Mouse (Mus musculus) MEL (cell line): Measurements from ENCODE around the gene Car12. TPM values are rescaled to one million over a fixed set of nuclear protein-coding genes. Genes with fewer than 3 reads are reported as not detected.

Source experiments
- DNase-seq: peaks from one replicate; pipeline ENCODE4 v3.0.0; 2011; ENCODE audit warnings: low read depth, low spot score
- H3K27ac ChIP-seq: 2 replicates; pipeline ENCODE4 v1.5.1; 2012; ENCODE audit warnings: low read depth, mild to moderate bottlenecking, control low read depth, low read length, moderate library complexity; ENCODE audit not compliant: control insufficient read depth
- H3K27me3 ChIP-seq, 2 experiments: fragments of 150-350 bp in 1 of 2; sonication (generic) in 1 of 2; 2 replicates each; pipeline ENCODE4 v1.6.1; 2012; ENCODE audit warnings: low read length in 2 of 2, mild to moderate bottlenecking in 2 of 2, improper control_type of control experiment in 1 of 2, moderate library complexity in 1 of 2; ENCODE audit not compliant: insufficient read depth in 2 of 2, control insufficient read depth in 1 of 2
- H3K36me3 ChIP-seq, 2 experiments: 2 replicates each; pipeline ENCODE4 v1.6.1; 2012 to 2014; ENCODE audit warnings: low read length in 2 of 2, improper control_type of control experiment in 1 of 2, inconsistent platforms in 1 of 2, mild to moderate bottlenecking in 1 of 2; ENCODE audit not compliant: insufficient read depth in 2 of 2, control insufficient read depth in 1 of 2
- H3K4me1 ChIP-seq, 2 experiments: fragments of 150-350 bp in 1 of 2; sonication (generic) in 1 of 2; 2 replicates each; pipeline ENCODE4 v1.6.1; 2012; ENCODE audit warnings: low read length in 2 of 2, improper control_type of control experiment in 1 of 2, mild to moderate bottlenecking in 1 of 2; ENCODE audit not compliant: insufficient read depth in 2 of 2, control insufficient read depth in 1 of 2
- H3K4me3 ChIP-seq, 2 experiments: fragments of 150-350 bp in 1 of 2; sonication (generic) in 1 of 2; 2 replicates each; pipeline ENCODE4 v1.5.1; 2012; ENCODE audit warnings: low read depth in 2 of 2, low read length in 2 of 2, mild to moderate bottlenecking in 2 of 2, moderate library complexity in 2 of 2, control low read depth in 1 of 2, improper control_type of control experiment in 1 of 2; ENCODE audit not compliant: control insufficient read depth in 1 of 2, insufficient read depth in 1 of 2
- H3K79me2 ChIP-seq: 2 replicates; pipeline ENCODE4 v1.6.1; 2012; ENCODE audit warnings: mild to moderate bottlenecking, low read length, moderate library complexity; ENCODE audit not compliant: control insufficient read depth, poor library complexity, insufficient read depth
- H3K9ac ChIP-seq: 2 replicates; pipeline ENCODE4 v1.6.1; 2012; ENCODE audit warnings: low read depth, mild to moderate bottlenecking, control low read depth, low read length, moderate library complexity; ENCODE audit not compliant: control insufficient read depth, poor library complexity, severe bottlenecking
- H3K9me3 ChIP-seq: fragments of 150-350 bp; sonication (generic); replicated peaks from 2 replicates; pipeline ENCODE4 v1.6.1; 2012; ENCODE audit warnings: mild to moderate bottlenecking, low read length, improper control_type of control experiment, moderate library complexity; ENCODE audit not compliant: insufficient read depth
- CHD2 ChIP-seq: IDR thresholded peaks from 2 replicates; pipeline ENCODE4 v1.6.1; 2011; ENCODE audit warnings: low read length, improper control_type of control experiment
- E2F4 ChIP-seq: IDR thresholded peaks from 2 replicates; pipeline ENCODE4 v1.6.1; 2011; ENCODE audit warnings: low read depth, low read length, improper control_type of control experiment, borderline replicate concordance
- ELF1 ChIP-seq: IDR thresholded peaks from 2 replicates; pipeline ENCODE4 v1.6.1; 2014; ENCODE audit warnings: low read depth, mild to moderate bottlenecking, inconsistent platforms, low read length, improper control_type of control experiment, moderate library complexity
- GABPA ChIP-seq: IDR thresholded peaks from 2 replicates; pipeline ENCODE4 v1.6.1; 2012; ENCODE audit warnings: low read depth, mild to moderate bottlenecking, inconsistent platforms, low read length, improper control_type of control experiment, moderate library complexity
- MAFK ChIP-seq: IDR thresholded peaks from 2 replicates; pipeline ENCODE4 v1.6.1; 2011; ENCODE audit warnings: low read depth, mild to moderate bottlenecking, low read length, improper control_type of control experiment, borderline replicate concordance
- MYB ChIP-seq: IDR thresholded peaks from 2 replicates; pipeline ENCODE4 v1.6.1; 2011; ENCODE audit warnings: mild to moderate bottlenecking, low read depth, low read length, improper control_type of control experiment
- MYC ChIP-seq: IDR thresholded peaks from 2 replicates; pipeline ENCODE4 v1.6.1; 2011; ENCODE audit warnings: low read depth, mild to moderate bottlenecking, low read length, improper control_type of control experiment, moderate library complexity
- POLR2A ChIP-seq, 2 experiments: IDR thresholded peaks; 2 replicates each; pipeline ENCODE4 v1.6.1; 2011 to 2012; ENCODE audit warnings: low read length in 2 of 2, mild to moderate bottlenecking in 2 of 2, control low read depth in 1 of 2, improper control_type of control experiment in 1 of 2, low read depth in 1 of 2, moderate library complexity in 1 of 2; ENCODE audit not compliant: control insufficient read depth in 1 of 2, insufficient read depth in 1 of 2, poor library complexity in 1 of 2
- RCOR1 ChIP-seq: IDR thresholded peaks from 2 replicates; pipeline ENCODE4 v1.6.1; 2012; ENCODE audit warnings: low read depth, mild to moderate bottlenecking, inconsistent platforms, low read length, improper control_type of control experiment
- SIN3A ChIP-seq: IDR thresholded peaks from 2 replicates; pipeline ENCODE4 v1.6.1; 2012; ENCODE audit warnings: low read length, improper control_type of control experiment, inconsistent platforms
- TBP ChIP-seq: IDR thresholded peaks from 2 replicates; pipeline ENCODE4 v1.8.0; 2011; ENCODE audit warnings: low read depth, low read length, improper control_type of control experiment
- TCF12 ChIP-seq: IDR thresholded peaks from 2 replicates; pipeline ENCODE4 v1.6.1; 2014; ENCODE audit warnings: low read depth, mild to moderate bottlenecking, inconsistent platforms, low read length, improper control_type of control experiment, moderate library complexity
- UBTF ChIP-seq: IDR thresholded peaks from 2 replicates; pipeline ENCODE4 v1.6.1; 2012; ENCODE audit warnings: low read depth, mild to moderate bottlenecking, inconsistent platforms, low read length, improper control_type of control experiment, moderate library complexity, borderline replicate concordance; ENCODE audit not compliant: insufficient read depth
- ZC3H11A ChIP-seq: IDR thresholded peaks from 2 replicates; pipeline ENCODE4 v1.6.1; 2012; ENCODE audit warnings: low read depth, mild to moderate bottlenecking, inconsistent platforms, low read length, improper control_type of control experiment
- ZKSCAN1 ChIP-seq: IDR thresholded peaks from 2 replicates; pipeline ENCODE4 v1.6.1; 2012; ENCODE audit warnings: low read depth, mild to moderate bottlenecking, inconsistent platforms, low read length, improper control_type of control experiment, moderate library complexity
- ZNF384 ChIP-seq: IDR thresholded peaks from 2 replicates; pipeline ENCODE4 v1.6.1; 2012; ENCODE audit warnings: low read depth, mild to moderate bottlenecking, inconsistent platforms, low read length, improper control_type of control experiment
- polyA plus RNA-seq, 2 experiments: library from polyadenylated mRNA; stranded (reverse) in 1 of 2; unstranded in 1 of 2; fragments of >175 nt in 1 of 2; fragments of >200 nt in 1 of 2; gene quantifications; 2 replicates each; pipeline versions ENCODE4 v1.2.1 to v1.2.4; 2012; ENCODE audit warnings: low replicate concordance in 2 of 2, low read depth in 1 of 2; ENCODE audit not compliant: insufficient read length in 2 of 2, insufficient read depth in 1 of 2, missing spikeins in 1 of 2
- total RNA-seq: library from RNA; depleted of rRNA; stranded (reverse); fragments of 300-350 nt; gene quantifications from 2 replicates; pipeline ENCODE4 v1.2.3, GENCODE M21; 2012

The Car12 gene
- total and polyA plus RNA-seq, 3 experiments = 0.77 to 1.8 TPM; not detected in 1

DNA sequence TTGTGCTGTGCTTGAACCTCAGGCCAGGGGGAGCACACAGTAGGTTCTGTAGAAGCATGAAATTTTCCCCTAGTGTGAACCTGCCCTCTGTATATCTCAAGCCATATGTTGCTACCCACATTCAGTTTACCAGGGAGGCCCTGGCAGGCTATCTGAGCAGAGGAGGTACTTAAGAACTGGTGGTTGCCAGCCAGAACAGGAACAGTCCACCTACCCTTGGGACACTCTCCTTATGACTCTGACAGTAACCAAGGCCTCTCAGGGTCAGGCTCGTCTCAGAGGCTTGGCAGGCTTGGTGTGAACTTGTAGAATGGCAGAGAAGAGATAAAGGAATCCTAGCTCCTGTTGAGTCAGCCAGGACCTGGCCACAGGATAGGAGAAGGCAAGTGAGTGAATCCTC lies 47.5 kb downstream of the Car12 start:
- no peaks in the 10 kb centered on the region for H3K4me1 ChIP-seq
- TF ChIP-seq RCOR1 (no peak), ZC3H11A (no peak), UBTF (no peak), E2F4 (no peak), POLR2A (IDR thresholded peaks at IDR 0.05; ENCODE audit: control insufficient read depth in 1 of 2, insufficient read depth in 1 of 2, low read depth in 1 of 2, low read length in 2 of 2, poor library complexity in 1 of 2) (no peak), GABPA (no peak), ZKSCAN1 (no peak)
- H3K27me3 ChIP-seq = peaks cover 4 to 9% of the 10 kb centered on the region in 2 experiments; a peak in 3 of 4 replicates
- H3K36me3 ChIP-seq = no peaks in the 10 kb centered on the region
- H3K4me3 ChIP-seq = no peak overlapping the region
- H3K9ac ChIP-seq = no peak overlapping the region
- no peak overlapping the region for H3K27ac ChIP-seq
- no peaks in the 10 kb centered on the region for H3K79me2 ChIP-seq
- no peak for DNase-seq
- no peaks in the 10 kb centered on the region for H3K9me3 ChIP-seq

DNA sequence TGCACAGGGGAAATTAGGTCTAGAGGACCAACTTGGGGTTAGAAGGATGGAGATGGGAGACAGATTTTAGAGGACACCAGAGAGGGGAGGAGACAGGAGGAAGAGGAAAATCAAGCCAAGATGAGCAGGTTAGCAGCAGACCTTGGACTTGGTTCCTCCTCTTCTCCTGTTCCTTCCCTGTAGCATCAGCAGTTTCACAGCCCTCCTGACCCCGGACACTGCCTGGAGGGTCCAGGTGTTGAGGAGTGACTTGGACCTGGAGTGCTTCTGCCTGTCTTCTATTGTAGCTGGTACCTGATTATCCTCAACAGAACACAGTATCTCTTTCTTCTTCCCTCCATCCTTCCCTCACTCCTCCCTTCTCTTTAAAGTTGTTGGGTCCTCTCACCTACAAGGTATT lies 55.2 kb downstream of the Car12 start:
- Histone ChIP-seq H3K27me3 (peaks cover 3 to 7% of the 10 kb centered on the region in 2 experiments; a peak in 3 of 4 replicates), H3K79me2 (no peaks in the 10 kb centered on the region), H3K4me3 (no peak overlapping the region), H3K27ac (no peak overlapping the region), H3K4me1 (no peaks in the 10 kb centered on the region), H3K9me3 (no peaks in the 10 kb centered on the region), H3K36me3 (no peaks in the 10 kb centered on the region), H3K9ac (no peak overlapping the region)
- DNase-seq = no peak
- TF ChIP-seq ZNF384 (no peak), E2F4 (no peak), RCOR1 (no peak), MYC (no peak), SIN3A (no peak), TCF12 (no peak)
- TF ChIP-seq, all 39 proteins: peak for 0

DNA sequence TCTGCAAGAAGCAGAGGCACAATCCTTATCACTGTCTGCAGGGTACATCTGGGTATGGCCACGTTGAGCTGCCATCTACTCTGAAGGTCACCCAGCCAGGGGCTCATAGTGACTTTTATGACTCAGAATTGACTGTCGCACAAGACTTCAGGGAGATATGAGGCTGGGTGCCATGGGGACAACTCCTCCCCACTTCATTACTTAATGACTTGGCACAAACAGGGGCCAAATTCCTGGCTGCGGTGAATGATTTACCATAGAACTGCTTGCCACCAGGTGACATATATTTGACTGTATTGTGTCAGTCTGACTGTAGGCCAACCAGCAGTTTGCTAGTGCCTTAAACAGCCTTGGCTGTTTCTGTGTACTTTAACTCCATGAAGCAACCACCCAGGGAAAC lies 55.8 kb downstream of the Car12 start:
- TF ChIP-seq RCOR1 = no peak
- TF ChIP-seq CHD2 = no peak
- no peak for TF ChIP-seq MAFK
- TF ChIP-seq MYB = no peak
- TF ChIP-seq POLR2A (IDR thresholded peaks at IDR 0.05; ENCODE audit: control insufficient read depth in 1 of 2, insufficient read depth in 1 of 2, low read depth in 1 of 2, low read length in 2 of 2, poor library complexity in 1 of 2) = no peak
- TF ChIP-seq MYC = no peak
- TF ChIP-seq E2F4 = no peak
- TF ChIP-seq ELF1 = no peak
- TF ChIP-seq TBP = no peak
- DNase-seq = no peak
- Histone ChIP-seq H3K79me2 (no peaks in the 10 kb centered on the region), H3K27me3 (peaks cover 3 to 7% of the 10 kb centered on the region in 2 experiments; a peak in 3 of 4 replicates), H3K4me1 (no peaks in the 10 kb centered on the region), H3K36me3 (no peaks in the 10 kb centered on the region), H3K9ac (no peak overlapping the region), H3K9me3 (no peaks in the 10 kb centered on the region), H3K4me3 (no peak overlapping the region), H3K27ac (no peak overlapping the region)
